Mouse (Mus musculus): ENCODE data around the gene Lama4.

GRCm38 (mm10) chr10:39040026-39040425 lies 74.7 kb downstream of the Lama4 start:
- TF ChIP-seq CTCF (IDR thresholded peaks at IDR 0.05; ENCODE audit: low read depth) (no peak), EP300 (IDR thresholded peaks at IDR 0.05; ENCODE audit: low read depth) (no peak)
